Mouse (Mus musculus) cortical plate, adult 2 months (tissue): ENCODE measurements around the gene Jam2. TPM values are rescaled to one million over a fixed set of nuclear protein-coding genes. Genes with fewer than 3 reads are reported as not detected.
A peak's percentile ranks its signal among the peaks of the same experiment; 100 is the strongest.

Experiments
- H3K27ac ChIP-seq: fragments of 200-500 bp; 2 replicates; pipeline ENCODE4 v1.5.1; 2012; ENCODE audit warnings: low read length, control low read depth, inconsistent platforms; ENCODE audit not compliant: insufficient read depth
- H3K4me1 ChIP-seq: fragments of 200-500 bp; 2 replicates; pipeline ENCODE4 v1.6.1; 2011; ENCODE audit warnings: low read length; ENCODE audit not compliant: control insufficient read depth, insufficient read depth
- H3K4me3 ChIP-seq: fragments of 200-500 bp; 2 replicates; pipeline ENCODE4 v1.5.1; 2011; ENCODE audit warnings: mild to moderate bottlenecking, low read length, control low read depth; ENCODE audit not compliant: insufficient read depth
- CTCF ChIP-seq: fragments of 200-500 bp; IDR thresholded peaks from 2 replicates; pipeline ENCODE4 v1.5.1; 2011; ENCODE audit warnings: mild to moderate bottlenecking, control low read depth, low read length; ENCODE audit not compliant: insufficient read depth; ENCODE audit errors: extremely low read depth
- POLR2A ChIP-seq: fragments of 200-500 bp; IDR thresholded peaks from 2 replicates; pipeline ENCODE4 v1.6.1; 2011; ENCODE audit warnings: mild to moderate bottlenecking, low read length, control low read depth; ENCODE audit not compliant: insufficient read depth; ENCODE audit errors: extremely low read depth
- polyA plus RNA-seq: library from polyadenylated mRNA; depleted of rRNA; stranded (reverse); fragments of >200 nt; gene quantifications from 2 replicates; pipeline ENCODE4 v1.2.3, GENCODE M21; 2012; rRNA removed

The Jam2 gene
- polyA plus RNA-seq, 1 experiment, result 39.3 TPM

- peak within 1 kb of the TSS; percentile 80 for H3K4me3 ChIP-seq
- H3K27ac ChIP-seq, result peak within 1 kb of the TSS; percentile 94
- peaks cover 3% of the 10 kb centered on the region; the same call in 1 of the 2 replicates for H3K4me1 ChIP-seq
- TF ChIP-seq CTCF, result no peak
- peak; percentile 68; the same call in 1 of the 2 replicates for TF ChIP-seq POLR2A
Observed at GRCm38 (mm10) chr16:84834745-84835440, 61.0 kb downstream of the Jam2 start, which contains the start of gene Gabpa. TSS of gene Gabpa (plus strand) at chr16:84834925.

GRCm38 (mm10) chr16:84835441-84835822 is 61.5 kb downstream of the Jam2 start, which contains the start of gene Atp5j:
TSS of gene Atp5j (minus strand) at chr16:84835625.
- Histone ChIP-seq H3K4me3 (peak within 1 kb of the TSS; percentile 80), H3K27ac (peak within 1 kb of the TSS; percentile 94), H3K4me1 (peaks cover 3% of the 10 kb centered on the region; the same call in 1 of the 2 replicates)
- no peak for TF ChIP-seq CTCF
- TF ChIP-seq POLR2A, result no peak

GRCm38 (mm10) chr16:84835823-84836743 is 62.2 kb downstream of the Jam2 start:
- no peak for TF ChIP-seq CTCF
- TF ChIP-seq POLR2A, result peak; percentile 52
- H3K27ac ChIP-seq, result peak overlapping the region; percentile 20; the same call in 1 of the 2 replicates
- peak overlapping the region; percentile 80 for H3K4me3 ChIP-seq
- H3K4me1 ChIP-seq, result peaks cover 3% of the 10 kb centered on the region; the same call in 1 of the 2 replicates

GRCm38 (mm10) chr16:84838576-84838975 is 64.7 kb downstream of the Jam2 start:
- TF ChIP-seq POLR2A (no peak), CTCF (no peak)
- H3K27ac ChIP-seq, result no peak overlapping the region
- no peak overlapping the region for H3K4me3 ChIP-seq
- H3K4me1 ChIP-seq, result peaks cover 2% of the 10 kb centered on the region; the same call in 1 of the 2 replicates

- no peak overlapping the region for H3K27ac ChIP-seq
- H3K4me1 ChIP-seq, result no peaks in the 10 kb centered on the region
- TF ChIP-seq POLR2A (no peak), CTCF (no peak)
- H3K4me3 ChIP-seq, result no peak overlapping the region
Observed at GRCm38 (mm10) chr16:84853492-84853891, 79.6 kb downstream of the Jam2 start.

- Histone ChIP-seq H3K4me3 (no peak overlapping the region), H3K4me1 (no peaks in the 10 kb centered on the region), H3K27ac (no peak overlapping the region)
- no peak for TF ChIP-seq POLR2A
- no peak for TF ChIP-seq CTCF
Observed at GRCm38 (mm10) chr16:84864656-84865055, 90.7 kb downstream of the Jam2 start.

GRCm38 (mm10) chr16:84873805-84874204 is 99.9 kb downstream of the Jam2 start:
- no peak for TF ChIP-seq CTCF
- TF ChIP-seq POLR2A, result no peak
- Histone ChIP-seq H3K27ac (no peak overlapping the region), H3K4me3 (no peak overlapping the region), H3K4me1 (0 out of 2 replicates have a peak, but pooled peaks cover 2% of the 10 kb centered on the region)

- no peak overlapping the region for H3K27ac ChIP-seq
- H3K4me1 ChIP-seq, result 0 out of 2 replicates have a peak, but pooled peaks cover 2% of the 10 kb centered on the region
- TF ChIP-seq CTCF, result peak; percentile 38
- peak; percentile 22; the same call in 1 of the 2 replicates for TF ChIP-seq POLR2A
- peak overlapping the region; percentile 37 for H3K4me3 ChIP-seq
Observed at GRCm38 (mm10) chr16:84875012-84875717, 101.2 kb downstream of the Jam2 start.

Other genes with a start within 250 kb of the Jam2 start
- gene Mrpl39, start 38.4 kb upstream of the Jam2 start, polyA plus RNA-seq, result 19.7 and 20.6 TPM in 2 replicates
- 15.3 and 16.1 TPM in 2 replicates for gene Gabpa, start 60.8 kb downstream of the Jam2 start, polyA plus RNA-seq
- gene Atp5j, start 61.5 kb downstream of the Jam2 start, polyA plus RNA-seq, result 401 and 423 TPM in 2 replicates